Mouse (Mus musculus): ENCODE measurements at regions not wholly inside any gene's neighbourhood (a gene's known extent, or its start where the extent isn't known, plus 50 kb on each side); places are given as distances from the start of the nearest gene placed in this dataset.

DNA sequence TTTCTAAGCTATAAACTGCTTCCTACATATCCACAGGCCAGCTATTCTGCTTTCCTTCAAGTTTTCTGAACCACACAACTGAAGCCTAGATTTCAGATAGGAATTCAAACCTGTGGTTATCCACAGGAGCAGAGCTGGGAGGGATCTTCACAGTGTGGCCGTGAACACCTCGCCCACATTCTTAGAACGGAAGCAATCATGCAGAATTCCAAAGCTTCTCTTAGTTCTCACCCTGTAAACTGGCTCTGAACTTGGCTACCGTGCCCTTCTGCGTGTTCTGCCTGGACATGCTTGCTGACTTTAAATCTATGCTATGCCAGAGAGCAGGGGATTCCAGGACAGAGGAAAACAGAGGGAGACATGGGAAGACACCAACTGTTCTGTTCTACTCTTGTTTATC, 70.2 kb upstream of the Kctd3 start:
- H3K9me3 ChIP-seq (ENCODE audit: control insufficient read depth, low read length) = no peaks in the 10 kb centered on the region
- H3K4me3 ChIP-seq (ENCODE audit: low read length) = no peak overlapping the region
- no peaks in the 10 kb centered on the region for H3K27me3 ChIP-seq (ENCODE audit: control insufficient read depth, insufficient read depth, low read length)
- no peaks in the 10 kb centered on the region for H3K36me3 ChIP-seq (ENCODE audit: control insufficient read depth, insufficient read depth, low read length)
- H3K9ac ChIP-seq (ENCODE audit: low read depth, low read length) = no peak overlapping the region
- no peak for ATAC-seq (ENCODE audit: low FRiP score, low TSS enrichment)
- no peak overlapping the region for H3K27ac ChIP-seq (ENCODE audit: low read depth, low read length)
- H3K4me1 ChIP-seq (ENCODE audit: control insufficient read depth, insufficient read depth, low read length) = no peaks in the 10 kb centered on the region
- no peak overlapping the region for H3K4me2 ChIP-seq (replicated peaks; ENCODE audit: low read depth, low read length)
- 80% methylated on average over 5 of the region's 5 CpGs for WGBS

DNA sequence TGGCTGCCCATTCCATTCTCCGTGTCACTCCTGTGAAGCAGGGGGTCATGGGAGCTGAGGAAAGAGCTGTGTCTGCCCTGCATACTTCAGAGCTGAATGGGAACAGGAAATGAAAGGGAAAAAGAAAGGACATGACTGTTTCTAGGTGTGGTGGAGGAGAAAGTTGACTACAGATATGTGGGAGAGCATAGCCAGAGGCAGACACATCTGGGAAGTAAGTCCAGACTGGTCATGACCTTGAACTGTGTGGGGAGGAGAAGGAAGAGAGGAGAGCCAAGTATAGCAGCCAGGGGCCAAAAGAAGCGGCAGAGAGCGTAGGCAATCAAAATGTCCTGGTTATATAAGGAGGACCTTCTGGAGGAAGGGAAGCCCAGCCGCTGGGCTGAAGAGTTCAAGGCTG, 68.6 kb upstream of the Kctd3 start:
- Histone ChIP-seq H3K4me1 (ENCODE audit: control insufficient read depth, insufficient read depth, low read length) (no peaks in the 10 kb centered on the region), H3K4me2 (replicated peaks; ENCODE audit: low read depth, low read length) (no peak overlapping the region), H3K27me3 (ENCODE audit: control insufficient read depth, insufficient read depth, low read length) (no peaks in the 10 kb centered on the region), H3K9me3 (ENCODE audit: control insufficient read depth, low read length) (no peaks in the 10 kb centered on the region), H3K27ac (ENCODE audit: low read depth, low read length) (no peak overlapping the region), H3K4me3 (ENCODE audit: low read length) (no peak overlapping the region), H3K9ac (ENCODE audit: low read depth, low read length) (no peak overlapping the region), H3K36me3 (ENCODE audit: control insufficient read depth, insufficient read depth, low read length) (no peaks in the 10 kb centered on the region)
- 58% methylated on average over 4 of the region's 4 CpGs for WGBS
- no peak for ATAC-seq (ENCODE audit: low FRiP score, low TSS enrichment)

DNA sequence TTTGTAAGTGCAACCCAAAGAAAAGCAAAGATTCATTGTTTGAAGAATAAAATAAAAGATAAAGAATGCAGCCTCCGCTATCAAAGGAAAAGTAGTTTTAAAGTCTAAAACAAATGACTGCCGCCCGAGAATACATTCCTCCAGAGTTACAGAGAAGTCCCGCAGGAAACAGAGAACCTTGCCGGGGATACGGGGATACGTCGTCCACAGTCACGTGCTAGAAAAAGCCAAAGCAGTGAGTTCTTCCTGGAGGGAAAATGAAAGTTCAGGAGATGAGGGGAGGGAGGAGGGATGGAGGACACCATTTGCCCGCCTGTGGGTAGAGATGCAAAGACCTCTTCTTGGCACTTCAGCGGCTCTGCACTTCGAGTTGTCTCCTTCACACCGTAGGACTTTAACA, 68.0 kb upstream of the Kctd3 start:
- Histone ChIP-seq H3K27ac (ENCODE audit: low read depth, low read length) (no peak overlapping the region), H3K27me3 (ENCODE audit: control insufficient read depth, insufficient read depth, low read length) (no peaks in the 10 kb centered on the region), H3K4me2 (replicated peaks; ENCODE audit: low read depth, low read length) (no peak overlapping the region), H3K9ac (ENCODE audit: low read depth, low read length) (no peak overlapping the region), H3K4me3 (ENCODE audit: low read length) (no peak overlapping the region), H3K36me3 (ENCODE audit: control insufficient read depth, insufficient read depth, low read length) (no peaks in the 10 kb centered on the region), H3K9me3 (ENCODE audit: control insufficient read depth, low read length) (no peaks in the 10 kb centered on the region), H3K4me1 (ENCODE audit: control insufficient read depth, insufficient read depth, low read length) (no peaks in the 10 kb centered on the region)
- no peak for ATAC-seq (ENCODE audit: low FRiP score, low TSS enrichment)
- WGBS = 58% methylated on average over 13 of the region's 13 CpGs

DNA sequence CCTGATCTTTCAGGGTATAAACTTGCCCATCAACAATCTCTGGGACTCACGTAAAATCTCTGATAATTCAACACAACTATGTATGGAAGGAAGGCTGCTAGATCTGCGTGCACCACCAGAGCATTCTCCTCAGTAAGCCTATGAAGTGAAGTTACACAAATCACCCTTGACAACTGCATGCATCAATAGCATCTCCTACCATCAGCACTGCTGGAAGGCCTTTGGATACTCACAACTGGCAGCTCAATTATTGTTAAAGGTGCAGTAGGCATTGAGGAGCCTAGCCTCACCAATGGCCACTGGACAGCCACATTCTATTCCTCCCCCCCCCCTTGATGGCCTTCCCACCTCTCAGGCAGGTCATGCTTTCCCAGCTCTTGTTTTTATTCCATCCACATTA, 64.9 kb upstream of the Kctd3 start:
- ATAC-seq (ENCODE audit: low FRiP score, low TSS enrichment) = no peak
- no peak overlapping the region for H3K4me3 ChIP-seq (ENCODE audit: low read length)
- no peak overlapping the region for H3K4me2 ChIP-seq (replicated peaks; ENCODE audit: low read depth, low read length)
- H3K4me1 ChIP-seq (ENCODE audit: control insufficient read depth, insufficient read depth, low read length) = no peaks in the 10 kb centered on the region
- H3K9ac ChIP-seq (ENCODE audit: low read depth, low read length) = no peak overlapping the region
- WGBS = 79% methylated on average over 2 of the region's 2 CpGs
- H3K27ac ChIP-seq (ENCODE audit: low read depth, low read length) = no peak overlapping the region
- H3K27me3 ChIP-seq (ENCODE audit: control insufficient read depth, insufficient read depth, low read length) = no peaks in the 10 kb centered on the region
- no peaks in the 10 kb centered on the region for H3K9me3 ChIP-seq (ENCODE audit: control insufficient read depth, low read length)
- H3K36me3 ChIP-seq (ENCODE audit: control insufficient read depth, insufficient read depth, low read length) = no peaks in the 10 kb centered on the region

DNA sequence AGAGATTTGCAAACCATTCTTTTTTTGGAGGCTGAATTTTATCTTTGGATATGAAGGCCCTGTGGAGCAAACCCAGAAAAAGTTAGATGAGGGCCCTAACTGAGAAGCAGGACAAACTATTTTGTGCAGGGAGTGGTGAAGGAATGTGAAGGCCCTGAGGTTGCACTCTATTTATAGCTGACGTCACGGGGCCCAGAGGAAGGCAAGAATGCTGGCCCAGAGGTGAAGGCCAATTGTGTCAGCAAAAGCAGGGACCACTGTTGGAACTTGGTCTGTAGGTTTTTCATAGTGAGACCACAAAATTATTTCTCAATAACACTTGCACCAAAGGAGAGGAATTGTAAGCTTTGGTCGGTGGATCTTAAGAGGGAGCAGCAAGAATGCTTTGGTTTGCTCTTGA, 60.6 kb upstream of the Kctd3 start:
- Histone ChIP-seq H3K9me3 (ENCODE audit: control insufficient read depth, low read length) (no peaks in the 10 kb centered on the region), H3K36me3 (ENCODE audit: control insufficient read depth, insufficient read depth, low read length) (no peaks in the 10 kb centered on the region), H3K4me2 (replicated peaks; ENCODE audit: low read depth, low read length) (no peak overlapping the region), H3K27ac (ENCODE audit: low read depth, low read length) (no peak overlapping the region), H3K4me3 (ENCODE audit: low read length) (no peak overlapping the region), H3K9ac (ENCODE audit: low read depth, low read length) (no peak overlapping the region), H3K4me1 (ENCODE audit: control insufficient read depth, insufficient read depth, low read length) (no peaks in the 10 kb centered on the region), H3K27me3 (ENCODE audit: control insufficient read depth, insufficient read depth, low read length) (no peaks in the 10 kb centered on the region; the same call in 1 of the 2 replicates)
- no peak for ATAC-seq (ENCODE audit: low FRiP score, low TSS enrichment)
- 55% methylated on average over 3 of the region's 3 CpGs for WGBS

DNA sequence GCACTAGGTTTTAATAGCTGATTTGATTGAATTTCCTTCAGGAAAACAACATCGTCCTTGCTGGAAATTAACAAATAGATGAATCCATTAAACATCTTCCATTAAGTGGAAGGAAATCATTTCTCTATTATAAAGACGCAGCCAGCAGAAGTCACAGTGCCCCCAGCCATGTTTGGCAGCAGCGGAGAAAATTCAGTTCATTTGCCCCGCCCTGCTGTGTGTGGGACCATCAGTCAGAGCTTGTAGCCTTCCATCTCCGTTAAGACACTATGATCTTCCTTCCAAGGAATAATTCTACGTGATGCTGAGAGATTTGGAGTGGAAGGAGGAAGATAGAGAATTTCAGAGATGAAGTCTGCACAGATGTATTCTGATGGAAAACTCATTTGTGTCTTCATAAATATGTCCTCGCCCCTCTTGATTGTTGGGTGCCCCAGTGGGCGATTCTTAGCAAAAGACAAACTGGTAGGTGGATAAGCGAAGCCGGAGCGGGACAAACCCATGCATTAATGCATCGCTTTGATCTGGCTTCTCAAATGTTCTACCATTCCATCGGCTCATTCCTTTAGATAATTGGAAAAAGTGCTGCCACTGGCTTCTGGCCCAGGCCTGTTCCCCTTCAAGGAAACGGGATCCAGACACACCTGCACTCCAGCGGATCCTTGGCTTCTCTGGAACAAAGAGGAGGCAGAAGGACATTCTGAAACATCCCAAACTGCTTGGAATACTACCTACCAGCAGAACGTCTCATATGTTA, 59.7 kb upstream of the Kctd3 start:
- Histone ChIP-seq H3K27ac (ENCODE audit: low read depth, low read length) (no peak overlapping the region), H3K4me1 (ENCODE audit: control insufficient read depth, insufficient read depth, low read length) (no peaks in the 10 kb centered on the region), H3K9me3 (ENCODE audit: control insufficient read depth, low read length) (no peaks in the 10 kb centered on the region), H3K36me3 (ENCODE audit: control insufficient read depth, insufficient read depth, low read length) (no peaks in the 10 kb centered on the region), H3K4me3 (ENCODE audit: low read length) (no peak overlapping the region), H3K27me3 (ENCODE audit: control insufficient read depth, insufficient read depth, low read length) (no peaks in the 10 kb centered on the region; the same call in 1 of the 2 replicates), H3K9ac (ENCODE audit: low read depth, low read length) (no peak overlapping the region), H3K4me2 (replicated peaks; ENCODE audit: low read depth, low read length) (no peak overlapping the region)
- ATAC-seq (ENCODE audit: low FRiP score, low TSS enrichment) = no peak
- 86% methylated on average over 16 of the region's 16 CpGs for WGBS

DNA sequence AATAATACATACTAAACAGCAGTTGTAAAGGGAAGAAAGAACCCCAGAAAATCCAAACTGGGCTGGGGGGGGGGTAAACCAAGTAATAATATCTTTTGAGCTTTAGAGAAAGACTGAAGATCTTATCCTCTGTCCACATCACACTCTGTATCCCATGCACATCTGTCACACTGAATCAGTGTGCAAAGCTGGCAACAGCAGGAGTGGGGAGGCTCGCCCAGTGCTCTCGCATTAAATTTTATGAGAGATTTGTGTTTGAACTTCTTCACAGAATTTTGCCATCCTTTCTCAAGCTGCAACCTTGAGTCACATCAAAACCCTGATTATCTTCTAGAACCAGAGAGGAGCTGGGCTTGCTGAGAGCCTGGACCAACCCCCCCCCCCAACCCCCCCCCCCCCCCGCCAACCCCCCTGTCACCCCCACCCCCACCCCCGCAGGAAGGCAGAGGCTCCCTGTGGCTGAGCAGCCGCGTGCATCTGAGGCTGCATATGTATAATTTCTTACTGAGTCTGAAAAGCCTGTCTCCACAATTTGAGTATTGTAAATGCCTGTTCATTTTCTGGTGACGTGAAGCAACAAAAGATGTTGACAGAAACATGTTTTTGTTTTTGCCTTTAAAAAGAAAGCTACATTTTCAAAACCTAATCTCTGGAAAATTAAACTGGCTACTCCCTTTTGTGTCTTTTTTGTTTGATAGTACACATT, 59.0 kb upstream of the Kctd3 start:
- Histone ChIP-seq H3K4me3 (ENCODE audit: low read length) (no peak overlapping the region), H3K9ac (ENCODE audit: low read depth, low read length) (no peak overlapping the region), H3K4me2 (replicated peaks; ENCODE audit: low read depth, low read length) (no peak overlapping the region), H3K4me1 (ENCODE audit: control insufficient read depth, insufficient read depth, low read length) (no peaks in the 10 kb centered on the region), H3K27ac (ENCODE audit: low read depth, low read length) (no peak overlapping the region), H3K9me3 (ENCODE audit: control insufficient read depth, low read length) (no peaks in the 10 kb centered on the region), H3K27me3 (ENCODE audit: control insufficient read depth, insufficient read depth, low read length) (no peaks in the 10 kb centered on the region; the same call in 1 of the 2 replicates), H3K36me3 (ENCODE audit: control insufficient read depth, insufficient read depth, low read length) (no peaks in the 10 kb centered on the region)
- no peak for ATAC-seq (ENCODE audit: low FRiP score, low TSS enrichment)
- WGBS = 64% methylated on average over 6 of the region's 7 CpGs

DNA sequence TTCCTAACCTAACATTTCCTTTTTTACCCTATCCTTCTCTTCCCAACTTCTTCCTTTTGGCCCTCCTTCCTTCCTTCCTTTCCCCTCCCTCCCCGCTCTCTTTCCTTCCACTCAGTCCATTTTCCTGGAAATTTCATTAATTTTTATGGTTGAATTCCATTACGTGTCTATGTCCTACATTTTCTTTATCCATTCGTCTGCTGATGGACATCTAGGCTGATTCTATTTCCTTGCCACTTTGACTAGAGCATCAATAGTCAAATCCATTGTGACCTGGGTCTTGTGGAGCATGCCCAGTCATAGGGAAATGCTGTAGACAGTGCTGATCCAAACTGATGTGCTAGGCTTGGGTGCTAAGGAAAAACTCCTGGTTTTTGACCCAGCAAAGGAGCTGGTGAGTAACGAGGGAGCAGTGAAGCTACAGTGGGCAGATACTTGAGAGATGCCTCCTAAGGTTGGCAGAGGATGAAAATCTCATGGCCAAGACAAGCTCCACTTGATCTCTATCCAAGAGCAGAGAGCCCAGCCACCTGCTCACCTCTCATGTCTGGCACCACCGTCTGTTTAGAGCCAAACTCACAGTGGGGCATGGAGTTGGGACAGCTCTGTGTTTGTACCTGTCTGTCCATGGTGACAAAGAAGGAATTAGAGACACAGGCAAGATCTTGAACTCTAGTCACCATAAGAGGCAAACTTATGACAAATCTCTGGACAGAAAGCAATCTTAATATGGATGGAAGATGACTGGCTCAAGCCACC, 57.7 kb upstream of the Kctd3 start:
- no peak overlapping the region for H3K9ac ChIP-seq (ENCODE audit: low read depth, low read length)
- H3K27me3 ChIP-seq (ENCODE audit: control insufficient read depth, insufficient read depth, low read length) = no peaks in the 10 kb centered on the region; the same call in 1 of the 2 replicates
- H3K36me3 ChIP-seq (ENCODE audit: control insufficient read depth, insufficient read depth, low read length) = no peaks in the 10 kb centered on the region
- WGBS = 85% methylated on average over 5 of the region's 5 CpGs
- H3K4me3 ChIP-seq (ENCODE audit: low read length) = no peak overlapping the region
- no peak overlapping the region for H3K4me2 ChIP-seq (replicated peaks; ENCODE audit: low read depth, low read length)
- no peaks in the 10 kb centered on the region for H3K4me1 ChIP-seq (ENCODE audit: control insufficient read depth, insufficient read depth, low read length)
- no peak for ATAC-seq (ENCODE audit: low FRiP score, low TSS enrichment)
- no peaks in the 10 kb centered on the region for H3K9me3 ChIP-seq (ENCODE audit: control insufficient read depth, low read length)
- no peak overlapping the region for H3K27ac ChIP-seq (ENCODE audit: low read depth, low read length)

DNA sequence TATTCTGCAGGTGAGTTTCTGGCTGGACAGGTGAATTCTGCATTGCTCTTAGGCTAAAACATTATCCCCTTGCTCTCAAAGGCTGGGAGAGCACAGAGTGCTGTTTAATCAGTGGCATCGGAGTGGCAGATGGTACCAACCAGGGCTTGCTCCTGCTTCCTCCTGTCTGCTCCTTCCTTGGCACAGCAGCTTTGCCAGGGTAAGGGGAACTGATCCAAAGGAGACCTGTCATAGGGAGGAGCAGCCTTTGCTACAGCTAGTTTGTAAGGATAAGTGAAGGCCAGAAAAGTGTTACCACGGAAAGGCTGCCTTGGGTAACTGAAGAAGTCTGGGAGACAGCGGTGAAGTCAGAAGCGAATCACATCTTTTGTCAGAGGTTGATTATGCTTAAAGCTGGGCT, 57.0 kb upstream of the Kctd3 start:
- H3K9me3 ChIP-seq (ENCODE audit: control insufficient read depth, low read length) = no peaks in the 10 kb centered on the region
- WGBS = 84% methylated on average over 4 of the region's 4 CpGs

More for the DNA sequence above, 57.0 kb upstream of the Kctd3 start:
- H3K27ac ChIP-seq (ENCODE audit: low read depth, low read length) = no peak overlapping the region
- no peaks in the 10 kb centered on the region; the same call in 1 of the 2 replicates for H3K27me3 ChIP-seq (ENCODE audit: control insufficient read depth, insufficient read depth, low read length)
- no peaks in the 10 kb centered on the region for H3K36me3 ChIP-seq (ENCODE audit: control insufficient read depth, insufficient read depth, low read length)
- no peak overlapping the region for H3K9ac ChIP-seq (ENCODE audit: low read depth, low read length)
- no peaks in the 10 kb centered on the region for H3K4me1 ChIP-seq (ENCODE audit: control insufficient read depth, insufficient read depth, low read length)
- H3K4me2 ChIP-seq (replicated peaks; ENCODE audit: low read depth, low read length) = no peak overlapping the region
- no peak for ATAC-seq (ENCODE audit: low FRiP score, low TSS enrichment)
- no peak overlapping the region for H3K4me3 ChIP-seq (ENCODE audit: low read length)

Data from kidney, embryonic 14.5 days (tissue).